Mouse (Mus musculus): Measurements from ENCODE around the gene Ptgfrn.

Ptgfrn gene

GRCm38 (mm10) chr3:101110043-101110837 is at the start of gene Ptgfrn:
Gene Ptgfrn, minus strand, starts transcription at chr3:101110278.
- peak; percentile 78 to 82 for DNase-seq (ENCODE audit: low spot score in 2 of 2)

- DNase-seq (ENCODE audit: low spot score in 2 of 2) = no peak
Observed at GRCm38 (mm10) chr3:101159701-101160100, 49.6 kb upstream of the Ptgfrn start.

GRCm38 (mm10) chr3:101154067-101154466 is 44.0 kb upstream of the Ptgfrn start:
- no peak for DNase-seq (ENCODE audit: low spot score in 2 of 2)

GRCm38 (mm10) chr3:101153341-101153740 is 43.3 kb upstream of the Ptgfrn start:
- no peak for DNase-seq (ENCODE audit: low spot score in 2 of 2)

- DNase-seq (ENCODE audit: low spot score in 2 of 2) = no peak
Observed at GRCm38 (mm10) chr3:101146126-101146772, 36.2 kb upstream of the Ptgfrn start.

GRCm38 (mm10) chr3:101145292-101146046 is 35.4 kb upstream of the Ptgfrn start:
- DNase-seq (ENCODE audit: low spot score in 2 of 2) = no peak

GRCm38 (mm10) chr3:101144366-101144948 is 34.4 kb upstream of the Ptgfrn start:
- no peak for DNase-seq (ENCODE audit: low spot score in 2 of 2)

GRCm38 (mm10) chr3:101143465-101143864 is 33.4 kb upstream of the Ptgfrn start:
- DNase-seq (ENCODE audit: low spot score in 2 of 2) = no peak

GRCm38 (mm10) chr3:101141864-101142263 is 31.8 kb upstream of the Ptgfrn start:
- DNase-seq (ENCODE audit: low spot score in 2 of 2) = no peak

- no peak for DNase-seq (ENCODE audit: low spot score in 2 of 2)
Observed at GRCm38 (mm10) chr3:101139958-101140357, 29.9 kb upstream of the Ptgfrn start.

- peak in 1 of 2 experiments; percentile 24 for DNase-seq (ENCODE audit: low spot score in 2 of 2)
Observed at GRCm38 (mm10) chr3:101136483-101136882, 26.4 kb upstream of the Ptgfrn start.

- no peak for DNase-seq (ENCODE audit: low spot score in 2 of 2)
Observed at GRCm38 (mm10) chr3:101134861-101135260, 24.8 kb upstream of the Ptgfrn start.

GRCm38 (mm10) chr3:101132981-101133380 is 22.9 kb upstream of the Ptgfrn start:
- DNase-seq (ENCODE audit: low spot score in 2 of 2) = no peak

GRCm38 (mm10) chr3:101131772-101132171 is 21.7 kb upstream of the Ptgfrn start:
- DNase-seq (ENCODE audit: low spot score in 2 of 2) = no peak

- peak in 1 of 2 experiments; percentile 66 for DNase-seq (ENCODE audit: low spot score in 2 of 2)
Observed at GRCm38 (mm10) chr3:101130526-101130925, 20.4 kb upstream of the Ptgfrn start.

- no peak for DNase-seq (ENCODE audit: low spot score in 2 of 2)
Observed at GRCm38 (mm10) chr3:101129620-101130019, 19.5 kb upstream of the Ptgfrn start.

- DNase-seq (ENCODE audit: low spot score in 2 of 2) = no peak
Observed at GRCm38 (mm10) chr3:101129090-101129489, 19.0 kb upstream of the Ptgfrn start.

GRCm38 (mm10) chr3:101127766-101128165 is 17.7 kb upstream of the Ptgfrn start:
- DNase-seq (ENCODE audit: low spot score in 2 of 2) = no peak

GRCm38 (mm10) chr3:101124716-101125115 is 14.6 kb upstream of the Ptgfrn start:
- no peak for DNase-seq (ENCODE audit: low spot score in 2 of 2)

- DNase-seq (ENCODE audit: low spot score in 2 of 2) = no peak
Observed at GRCm38 (mm10) chr3:101122479-101122878, 12.4 kb upstream of the Ptgfrn start.

GRCm38 (mm10) chr3:101117774-101118173 is 7.7 kb upstream of the Ptgfrn start:
- no peak for DNase-seq (ENCODE audit: low spot score in 2 of 2)

GRCm38 (mm10) chr3:101117386-101117749 is 7.3 kb upstream of the Ptgfrn start:
- DNase-seq (ENCODE audit: low spot score in 2 of 2) = no peak
